Mouse (Mus musculus): ENCODE measurements around the gene 1190005I06Rik.

1190005I06Rik gene

DNA sequence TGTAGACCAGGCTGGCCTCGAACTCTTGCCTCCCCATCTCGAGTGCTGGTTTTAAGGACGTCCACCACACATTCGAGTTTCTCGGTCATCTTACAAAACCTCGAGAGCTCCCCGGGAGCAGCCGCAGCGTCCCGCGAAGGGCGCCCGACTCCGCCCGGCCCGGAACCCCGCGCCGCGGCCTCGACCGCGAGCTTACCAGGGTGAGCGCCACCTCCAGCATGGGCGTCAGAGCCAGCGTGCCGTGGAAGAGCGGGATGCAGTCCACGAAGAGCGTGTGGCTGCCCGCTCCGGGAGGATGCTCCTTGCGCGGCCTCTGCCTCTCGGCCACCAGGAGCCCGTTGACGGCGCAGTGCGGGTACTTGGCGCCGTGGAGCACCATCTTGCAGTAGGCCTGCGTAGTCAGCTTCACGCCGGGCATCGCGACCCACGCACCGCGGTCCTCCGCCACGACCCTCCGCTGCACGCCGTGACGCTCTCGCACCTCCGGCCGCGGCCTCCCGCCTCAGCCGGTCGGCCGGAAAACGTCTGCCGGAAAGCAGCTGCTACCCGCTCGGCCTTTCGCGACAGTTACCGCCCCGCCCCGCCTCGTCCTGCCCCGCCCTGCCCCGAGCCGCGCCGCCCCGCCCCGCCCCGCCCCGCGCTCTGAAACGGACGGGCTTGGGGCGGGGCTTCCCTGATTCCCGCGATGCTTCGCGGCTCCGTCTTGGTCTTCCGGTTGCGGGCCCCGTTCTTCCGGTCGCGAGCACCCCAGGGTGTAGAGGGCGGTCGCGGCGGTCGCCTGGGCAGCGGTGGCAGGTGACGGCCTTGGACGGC is 20.3 kb upstream of the 1190005I06Rik start, which contains the start of the genes Gm27021 and Cox4i1:
TSS of gene Gm27021 (minus strand) at position 519 of the 813 bp plus-strand sequence.
TSS of gene Cox4i1 (plus strand) at position 662 of the 813 bp plus-strand sequence.
- DNase-seq (ENCODE audit: low spot score in 2 of 2) = peak; percentile 87 to 88

- DNase-seq (ENCODE audit: low spot score in 2 of 2) = no peak
Measured at GRCm38 (mm10) chr8:120666807-120667470, 19.5 kb upstream of the 1190005I06Rik start.

- DNase-seq (ENCODE audit: low spot score in 2 of 2) = no peak
Measured at GRCm38 (mm10) chr8:120665726-120666455, 18.5 kb upstream of the 1190005I06Rik start.

- DNase-seq (ENCODE audit: low spot score in 2 of 2) = no peak
Measured at GRCm38 (mm10) chr8:120664566-120664965, 17.1 kb upstream of the 1190005I06Rik start.

DNA sequence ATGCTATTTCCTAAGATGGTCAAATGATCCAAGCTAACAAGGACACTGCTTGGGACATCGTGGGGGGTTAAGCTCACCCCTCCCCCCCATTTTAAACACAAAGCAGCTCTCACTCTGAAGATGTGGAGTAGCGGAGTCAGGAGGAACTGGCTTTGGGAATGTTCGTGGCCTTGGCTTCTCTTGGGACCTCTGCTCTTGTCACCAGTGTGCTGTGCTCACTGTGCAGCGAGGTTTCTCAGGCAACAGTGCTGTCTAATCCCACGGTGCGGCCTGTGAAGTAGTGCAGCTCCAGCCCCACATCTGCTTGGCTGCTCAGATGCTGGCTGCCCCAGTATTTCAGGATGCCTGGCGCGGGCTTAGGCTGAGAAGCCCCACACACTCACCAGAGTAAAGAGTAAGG is 10.0 kb upstream of the 1190005I06Rik start:
- DNase-seq (ENCODE audit: low spot score in 2 of 2) = no peak

- no peak for DNase-seq (ENCODE audit: low spot score in 2 of 2)
Measured at GRCm38 (mm10) chr8:120656322-120657052, 9.1 kb upstream of the 1190005I06Rik start.

DNA sequence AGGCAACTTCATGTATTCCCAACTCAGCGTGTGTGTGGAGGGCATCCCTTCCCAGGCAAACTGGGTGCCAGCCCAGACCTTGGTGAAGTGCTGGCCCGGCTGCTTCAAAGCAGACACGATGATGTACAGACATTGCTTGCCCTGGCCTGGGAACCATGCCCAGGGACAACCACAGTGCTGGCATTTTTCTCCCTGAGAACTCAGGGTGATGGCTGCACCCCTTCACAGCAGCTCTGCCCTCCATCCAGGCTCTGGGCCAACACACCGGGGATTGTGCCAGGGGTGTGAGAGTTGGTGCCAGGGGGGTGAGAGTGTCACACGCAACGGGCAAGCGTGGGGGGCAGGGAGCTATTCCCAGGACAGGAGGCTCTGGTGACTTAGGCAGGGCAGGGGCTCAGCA is 2.8 kb downstream of the 1190005I06Rik start:
- DNase-seq (ENCODE audit: low spot score in 2 of 2) = no peak

DNA sequence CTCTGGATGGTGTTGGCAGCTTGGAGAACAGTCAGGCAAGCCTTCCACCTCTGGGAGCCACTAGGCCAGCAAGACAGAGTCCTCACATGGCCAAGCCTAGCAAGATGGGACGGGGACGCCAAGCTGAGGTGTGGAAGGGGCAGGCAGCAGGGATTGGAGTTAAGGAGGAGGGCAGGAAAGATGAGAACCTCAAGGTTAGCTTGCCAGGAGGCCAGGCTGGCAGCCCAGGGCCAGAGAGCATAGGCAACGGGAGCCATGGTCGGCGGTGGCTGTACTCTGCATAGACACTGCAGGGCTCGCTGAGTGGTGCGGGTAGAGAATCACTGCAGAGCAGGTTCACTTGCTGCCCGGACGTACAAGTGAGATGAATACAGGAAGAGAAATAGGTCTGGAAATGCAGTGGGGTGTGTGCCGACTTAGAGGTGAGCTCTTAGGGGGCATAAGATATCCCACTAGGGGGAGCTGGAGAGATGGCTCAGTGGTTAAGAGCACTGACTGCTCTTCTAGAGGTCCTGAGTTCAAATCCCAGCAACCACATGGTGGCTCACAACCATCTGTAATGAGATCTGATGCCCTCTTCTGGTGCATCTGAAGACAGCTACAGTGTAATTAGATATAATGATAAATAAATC is 5.3 kb downstream of the 1190005I06Rik start:
- no peak for DNase-seq (ENCODE audit: low spot score in 2 of 2)

DNA sequence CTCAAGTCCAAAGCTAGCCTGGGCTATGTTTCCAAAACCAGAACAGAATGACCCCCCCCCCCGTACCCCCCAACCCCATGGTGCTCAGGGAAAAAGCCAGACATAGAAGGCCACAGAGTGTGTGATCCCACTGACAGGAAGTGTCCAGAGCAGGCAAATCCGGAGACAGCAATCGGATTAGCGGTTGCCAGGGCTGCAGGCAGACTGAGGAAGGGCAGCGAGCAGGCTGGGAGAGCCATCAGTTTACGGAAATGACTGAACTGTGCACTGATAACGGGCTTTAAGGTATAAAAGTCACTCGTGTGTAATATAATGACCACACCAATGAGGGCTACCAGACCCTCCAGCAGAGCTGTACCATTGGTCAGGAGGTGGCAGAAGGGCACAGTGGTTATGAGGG is 6.2 kb downstream of the 1190005I06Rik start:
- DNase-seq (ENCODE audit: low spot score in 2 of 2) = no peak

- peak; percentile 25 to 34 for DNase-seq (ENCODE audit: low spot score in 2 of 2)
Measured at GRCm38 (mm10) chr8:120634329-120634839, 13.0 kb downstream of the 1190005I06Rik start.

DNA sequence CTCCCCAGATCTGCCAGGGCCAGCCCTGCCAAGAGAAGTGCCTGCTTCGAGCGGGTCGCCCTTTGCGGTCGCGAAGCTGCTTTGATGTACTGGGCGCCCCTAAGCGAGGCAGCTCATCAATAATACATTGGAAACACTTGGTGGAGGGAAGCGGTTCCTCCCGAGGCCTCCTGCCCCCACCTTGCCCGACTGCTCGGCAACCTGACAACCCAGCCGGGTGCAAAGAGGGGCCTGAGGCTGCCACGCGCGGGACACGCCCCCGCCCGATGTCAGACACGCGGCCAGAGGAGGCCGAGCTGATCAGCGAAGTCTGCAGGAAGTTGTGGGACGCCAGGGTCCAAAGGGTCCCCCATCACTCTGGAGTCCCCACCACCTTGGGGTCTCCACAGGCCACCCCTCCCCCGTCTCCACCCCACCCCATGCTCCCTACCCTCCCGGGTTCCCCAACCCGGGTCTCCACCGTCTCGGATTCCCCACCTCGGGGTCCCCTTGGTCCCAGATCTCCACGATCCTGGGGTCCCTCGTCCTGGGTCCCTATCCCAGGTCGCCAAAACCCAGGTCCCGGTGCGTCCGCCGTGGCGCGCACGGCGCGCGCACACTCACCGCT is 13.7 kb downstream of the 1190005I06Rik start:
- no peak for DNase-seq (ENCODE audit: low spot score in 2 of 2)

GRCm38 (mm10) chr8:120632969-120633664 is 14.3 kb downstream of the 1190005I06Rik start:
- no peak for DNase-seq (ENCODE audit: low spot score in 2 of 2)

GRCm38 (mm10) chr8:120631441-120632375 is 15.7 kb downstream of the 1190005I06Rik start:
- no peak for DNase-seq (ENCODE audit: low spot score in 2 of 2)

DNA sequence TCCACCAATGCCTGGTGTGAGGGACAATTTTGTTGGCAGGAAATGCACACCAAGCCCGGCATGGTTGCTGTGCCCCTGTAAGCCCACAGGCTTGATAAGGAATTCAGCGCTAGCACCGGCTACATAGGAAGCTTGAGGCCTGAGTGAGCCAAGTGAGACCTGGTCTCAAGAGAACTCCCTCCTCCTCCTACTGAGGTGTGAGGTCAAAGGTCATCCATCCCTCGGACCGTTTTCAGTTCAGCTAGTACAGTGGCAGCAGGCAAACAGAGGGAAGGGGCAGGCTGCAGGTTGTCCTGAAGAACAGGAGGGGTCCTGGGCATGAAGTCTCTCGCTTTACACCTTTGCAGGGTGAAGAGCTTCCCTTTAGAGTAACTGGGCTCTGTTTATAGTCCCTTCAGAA is 16.6 kb downstream of the 1190005I06Rik start:
- no peak for DNase-seq (ENCODE audit: low spot score in 2 of 2)

DNA sequence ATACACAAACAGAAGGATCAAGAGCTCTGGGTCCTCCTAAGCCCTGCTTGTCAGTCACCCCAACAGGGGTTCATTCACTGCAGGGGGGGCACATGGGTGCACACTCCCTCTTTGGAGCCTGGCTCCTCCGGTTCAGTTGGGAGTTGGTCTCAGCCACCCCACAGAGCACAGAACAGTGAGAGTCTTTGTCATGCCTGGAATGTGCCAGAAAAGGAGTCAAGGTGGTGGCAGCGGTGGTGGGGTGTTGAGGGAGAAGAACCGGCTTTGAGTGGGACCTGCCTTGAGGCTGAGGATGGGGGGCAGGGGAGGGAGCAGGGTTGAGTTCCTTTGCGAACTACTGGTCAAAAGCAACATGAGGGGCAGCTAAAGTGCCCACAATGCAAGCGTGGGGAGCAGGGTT is 17.4 kb downstream of the 1190005I06Rik start:
- no peak for DNase-seq (ENCODE audit: low spot score in 2 of 2)

DNA sequence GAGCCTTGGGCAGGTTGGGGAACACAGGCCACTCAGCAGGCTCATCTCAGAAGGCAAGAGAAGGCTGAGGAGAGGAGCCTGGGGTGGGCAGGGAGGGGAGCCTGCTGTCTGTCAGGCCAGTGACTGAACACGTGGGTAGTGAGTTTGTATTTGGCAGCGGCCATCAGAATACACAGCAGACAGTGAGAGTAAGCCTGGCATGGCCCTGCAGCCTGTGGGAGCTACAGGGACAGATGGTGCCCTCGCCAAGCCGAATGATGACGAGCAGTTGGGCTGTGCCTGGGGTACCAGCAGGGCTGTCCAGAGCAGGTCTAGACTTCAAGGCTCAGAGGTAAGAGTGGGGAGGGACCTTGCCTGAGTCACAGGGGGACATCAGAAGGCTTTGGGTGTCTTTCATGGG is 20.1 kb downstream of the 1190005I06Rik start:
- DNase-seq (ENCODE audit: low spot score in 2 of 2) = no peak

DNA sequence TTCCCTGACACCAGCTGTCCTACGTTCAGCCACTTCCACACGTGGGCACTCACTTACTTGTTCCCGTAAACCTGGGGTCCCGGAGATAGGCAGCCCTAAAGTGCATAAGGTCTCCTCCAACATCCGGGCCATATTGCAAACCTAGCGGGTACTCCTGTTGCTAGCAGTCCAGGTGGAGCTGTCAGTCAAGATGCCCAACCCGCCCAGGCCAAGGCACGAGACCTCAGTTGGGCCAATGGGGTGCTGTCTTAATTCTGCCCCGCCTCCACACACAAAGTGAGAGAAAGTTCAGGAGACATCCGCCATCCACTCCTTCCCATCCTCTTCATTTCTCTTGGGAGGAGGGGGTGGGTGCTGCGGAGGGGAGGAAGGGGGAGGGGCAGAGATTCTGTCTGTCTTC is 21.0 kb downstream of the 1190005I06Rik start:
- no peak for DNase-seq (ENCODE audit: low spot score in 2 of 2)

GRCm38 (mm10) chr8:120623608-120624007 is 23.8 kb downstream of the 1190005I06Rik start:
- DNase-seq (ENCODE audit: low spot score in 2 of 2) = no peak

- no peak for DNase-seq (ENCODE audit: low spot score in 2 of 2)
Measured at GRCm38 (mm10) chr8:120622161-120622560, 25.3 kb downstream of the 1190005I06Rik start.
